Mouse (Mus musculus): ENCODE results near the gene Rabggtb.

GRCm38 (mm10) chr3:153911197-153911881 is 1.5 kb downstream of the Rabggtb start:
- TF ChIP-seq POLR2A (IDR thresholded peaks at IDR 0.05; ENCODE audit: borderline replicate concordance, insufficient read depth, low read length) (no peak), CTCF (IDR thresholded peaks at IDR 0.05; ENCODE audit: borderline replicate concordance, insufficient read depth, low read depth, low read length) (no peak)

Data from cerebellum, adult 2 months (tissue).